Mouse (Mus musculus) hindbrain, embryonic 15.5 days (tissue): ENCODE results near the gene Ppard. TPM values are rescaled to one million over a fixed set of nuclear protein-coding genes. Genes with fewer than 3 reads are reported as not detected.

ENCODE experiments used
- ATAC-seq: fragments of 200-750 bp; cut with Nextera tagmentation; 2 replicates; pipeline ENCODE4 v1.8.0; 2017; ENCODE audit warnings: low read depth, moderate number of reproducible peaks, moderate TSS enrichment; ENCODE audit not compliant: low FRiP score
- H3K27ac ChIP-seq: fragments of 300-500 bp; sonication (generic); replicated peaks from 2 replicates; pipeline ENCODE4 v1.5.1; 2015; ENCODE audit warnings: mild to moderate bottlenecking, inconsistent platforms
- H3K27me3 ChIP-seq: fragments of 300-500 bp; sonication (generic); 2 replicates; pipeline ENCODE4 v1.6.1; 2015; ENCODE audit warnings: control low read depth, inconsistent platforms
- H3K36me3 ChIP-seq: fragments of 300-500 bp; sonication (generic); 2 replicates; pipeline ENCODE4 v1.6.1; 2015; ENCODE audit warnings: control low read depth, inconsistent platforms
- H3K4me1 ChIP-seq: fragments of 300-500 bp; sonication (generic); replicated peaks from 2 replicates; pipeline ENCODE4 v1.6.1; 2015; ENCODE audit warnings: control low read depth, inconsistent platforms
- H3K4me2 ChIP-seq: fragments of 300-500 bp; sonication (generic); 2 replicates; pipeline ENCODE4 v1.6.1; 2015; ENCODE audit warnings: moderate library complexity, mild to moderate bottlenecking, inconsistent platforms
- H3K4me3 ChIP-seq: fragments of 300-500 bp; sonication (generic); 2 replicates; pipeline ENCODE4 v1.5.1; 2015; ENCODE audit warnings: mild to moderate bottlenecking, inconsistent platforms
- H3K9ac ChIP-seq: fragments of 300-500 bp; sonication (generic); 2 replicates; pipeline ENCODE4 v1.6.1; 2015; ENCODE audit warnings: inconsistent platforms
- H3K9me3 ChIP-seq: fragments of 300-500 bp; sonication (generic); 2 replicates; pipeline ENCODE4 v1.6.1; 2016; ENCODE audit warnings: control low read depth, inconsistent platforms
- WGBS: fragments of 180-500 bp; shearing (Covaris S2); methylation state at CpG from one replicate; pipeline ENCODE4 v1.1.7; 2015; 5-methylcytosine and 5-hydroxymethylcytosine counted together
- polyA plus RNA-seq: library from polyadenylated mRNA; unstranded; fragments of >200 nt; fragmentation: Nextera tagmentation; extraction: Ambion mirVana; gene quantifications from 2 replicates; pipeline ENCODE4 v1.2.1, GENCODE M21; 2015

The Ppard gene
- polyA plus RNA-seq, 1 experiment from 2014 or later = 2.2 TPM

GRCm38 (mm10) chr17:28280423-28280800, 47.9 kb downstream of the Ppard start:
- Histone ChIP-seq H3K36me3 (no peaks in the 10 kb centered on the region), H3K9ac (no peak overlapping the region), H3K4me3 (no peak overlapping the region), H3K4me1 (peaks cover 32% of the 10 kb centered on the region), H3K9me3 (no peaks in the 10 kb centered on the region), H3K27ac (no peak overlapping the region), H3K27me3 (no peaks in the 10 kb centered on the region), H3K4me2 (no peak overlapping the region)
- ATAC-seq = peak; percentile 15; the same call in 1 of the 2 replicates
- 75% methylated on average over 7 of the region's 7 CpGs for WGBS

- Histone ChIP-seq H3K27ac (no peak overlapping the region), H3K27me3 (no peaks in the 10 kb centered on the region), H3K9me3 (no peaks in the 10 kb centered on the region), H3K36me3 (no peaks in the 10 kb centered on the region), H3K9ac (no peak overlapping the region), H3K4me3 (no peak overlapping the region), H3K4me2 (no peak overlapping the region), H3K4me1 (peaks cover 37% of the 10 kb centered on the region)
- 43% methylated on average over 5 of the region's 5 CpGs for WGBS
- no peak for ATAC-seq
These were observed 48.4 kb downstream of the Ppard start for GRCm38 (mm10) chr17:28280831-28281377.

- no peak overlapping the region for H3K27ac ChIP-seq
- H3K4me3 ChIP-seq = no peak overlapping the region
- no peak overlapping the region for H3K9ac ChIP-seq
- peaks cover 40% of the 10 kb centered on the region for H3K4me1 ChIP-seq
- H3K9me3 ChIP-seq = no peaks in the 10 kb centered on the region
- WGBS = 90% methylated on average over 7 of the region's 7 CpGs
- no peak for ATAC-seq
- no peaks in the 10 kb centered on the region for H3K27me3 ChIP-seq
- H3K36me3 ChIP-seq = no peaks in the 10 kb centered on the region
- H3K4me2 ChIP-seq = no peak overlapping the region
These were observed 49.5 kb downstream of the Ppard start for GRCm38 (mm10) chr17:28281866-28282441.

GRCm38 (mm10) chr17:28283199-28283598, 50.7 kb downstream of the Ppard start:
- no peak overlapping the region for H3K4me2 ChIP-seq
- no peak overlapping the region for H3K9ac ChIP-seq
- no peaks in the 10 kb centered on the region for H3K27me3 ChIP-seq
- 91% methylated on average over 10 of the region's 10 CpGs for WGBS
- peaks cover 36% of the 10 kb centered on the region for H3K4me1 ChIP-seq
- ATAC-seq = no peak
- no peak overlapping the region for H3K4me3 ChIP-seq
- no peak overlapping the region for H3K27ac ChIP-seq
- no peaks in the 10 kb centered on the region for H3K9me3 ChIP-seq
- no peaks in the 10 kb centered on the region for H3K36me3 ChIP-seq

- no peak overlapping the region for H3K9ac ChIP-seq
- H3K27ac ChIP-seq = no peak overlapping the region
- peaks cover 18% of the 10 kb centered on the region for H3K4me1 ChIP-seq
- no peak overlapping the region for H3K4me3 ChIP-seq
- H3K27me3 ChIP-seq = no peaks in the 10 kb centered on the region
- no peaks in the 10 kb centered on the region for H3K9me3 ChIP-seq
- H3K36me3 ChIP-seq = no peaks in the 10 kb centered on the region
- 86% methylated on average over 10 of the region's 10 CpGs for WGBS
- H3K4me2 ChIP-seq = no peak overlapping the region
- peak; percentile 6; the same call in 1 of the 2 replicates for ATAC-seq
These were observed 53.6 kb downstream of the Ppard start for GRCm38 (mm10) chr17:28286133-28286532.

GRCm38 (mm10) chr17:28286964-28287363, 54.5 kb downstream of the Ppard start:
- Histone ChIP-seq H3K4me2 (no peak overlapping the region), H3K9ac (no peak overlapping the region), H3K9me3 (no peaks in the 10 kb centered on the region), H3K36me3 (no peaks in the 10 kb centered on the region), H3K27me3 (no peaks in the 10 kb centered on the region), H3K4me1 (peaks cover 18% of the 10 kb centered on the region), H3K27ac (no peak overlapping the region), H3K4me3 (no peak overlapping the region)
- no peak for ATAC-seq
- whole genome bisulfite sequencing = 60% methylated on average over 5 of the region's 5 CpGs

- Histone ChIP-seq H3K9ac (no peak overlapping the region), H3K36me3 (no peaks in the 10 kb centered on the region), H3K27ac (no peak overlapping the region), H3K9me3 (no peaks in the 10 kb centered on the region), H3K4me2 (no peak overlapping the region), H3K4me3 (no peak overlapping the region), H3K27me3 (no peaks in the 10 kb centered on the region), H3K4me1 (peaks cover 18% of the 10 kb centered on the region)
- no peak for ATAC-seq
- 67% methylated on average over 8 of the region's 8 CpGs for WGBS
These were observed 55.1 kb downstream of the Ppard start for GRCm38 (mm10) chr17:28287578-28287977.

- Histone ChIP-seq H3K9me3 (no peaks in the 10 kb centered on the region), H3K9ac (no peak overlapping the region)
- ATAC-seq = no peak
These were observed 55.5 kb downstream of the Ppard start for GRCm38 (mm10) chr17:28287980-28288379.

GRCm38 (mm10) chr17:28290262-28290661, 57.8 kb downstream of the Ppard start:
- H3K4me1 ChIP-seq = peaks cover 22% of the 10 kb centered on the region
- ATAC-seq = no peak
- H3K27me3 ChIP-seq = no peaks in the 10 kb centered on the region
- no peak overlapping the region for H3K9ac ChIP-seq
- no peaks in the 10 kb centered on the region for H3K9me3 ChIP-seq
- no peaks in the 10 kb centered on the region for H3K36me3 ChIP-seq
- no peak overlapping the region for H3K4me2 ChIP-seq
- 72% methylated on average over 3 of the region's 3 CpGs for WGBS
- H3K27ac ChIP-seq = no peak overlapping the region
- no peak overlapping the region for H3K4me3 ChIP-seq

More at GRCm38 (mm10) chr17:28287980-28288379, 55.5 kb downstream of the Ppard start:
- H3K4me3 ChIP-seq = no peak overlapping the region
- no peak overlapping the region for H3K27ac ChIP-seq
- H3K36me3 ChIP-seq = no peaks in the 10 kb centered on the region
- no peak overlapping the region for H3K4me2 ChIP-seq
- no peaks in the 10 kb centered on the region for H3K27me3 ChIP-seq
- H3K4me1 ChIP-seq = peaks cover 18% of the 10 kb centered on the region
- WGBS = 52% methylated on average over 5 of the region's 5 CpGs

- Histone ChIP-seq H3K4me3 (no peak overlapping the region), H3K9me3 (no peaks in the 10 kb centered on the region), H3K4me2 (no peak overlapping the region), H3K9ac (no peak overlapping the region), H3K4me1 (peaks cover 17% of the 10 kb centered on the region), H3K27me3 (no peaks in the 10 kb centered on the region), H3K36me3 (no peaks in the 10 kb centered on the region), H3K27ac (no peak overlapping the region)
- WGBS = 81% methylated on average over 11 of the region's 11 CpGs
- ATAC-seq = no peak
These were observed 58.2 kb downstream of the Ppard start for GRCm38 (mm10) chr17:28290671-28291070.

GRCm38 (mm10) chr17:28291346-28291745, 58.8 kb downstream of the Ppard start:
- Histone ChIP-seq H3K4me1 (peaks cover 11% of the 10 kb centered on the region), H3K27ac (no peak overlapping the region), H3K4me3 (no peak overlapping the region), H3K4me2 (no peak overlapping the region), H3K9ac (no peak overlapping the region), H3K36me3 (no peaks in the 10 kb centered on the region), H3K9me3 (no peaks in the 10 kb centered on the region), H3K27me3 (no peaks in the 10 kb centered on the region)
- 88% methylated on average over 7 of the region's 7 CpGs for WGBS
- no peak for ATAC-seq

GRCm38 (mm10) chr17:28293716-28294115, 61.2 kb downstream of the Ppard start:
- ATAC-seq = no peak
- no peak overlapping the region for H3K27ac ChIP-seq

More at GRCm38 (mm10) chr17:28293716-28294115, 61.2 kb downstream of the Ppard start:
- Histone ChIP-seq H3K9ac (no peak overlapping the region), H3K36me3 (no peaks in the 10 kb centered on the region), H3K4me2 (no peak overlapping the region), H3K9me3 (no peaks in the 10 kb centered on the region), H3K4me3 (no peak overlapping the region), H3K27me3 (no peaks in the 10 kb centered on the region), H3K4me1 (peaks cover 5% of the 10 kb centered on the region; the same call in 1 of the 2 replicates)
- WGBS = 91% methylated on average over 4 of the region's 4 CpGs
